Mouse (Mus musculus) mammary gland, adult 2 months (tissue): Measurements from ENCODE around the gene Cxcr6. TPM values are rescaled to one million over a fixed set of nuclear protein-coding genes. Genes with fewer than 3 reads are reported as not detected.

Experiments used
- polyA plus RNA-seq: library from polyadenylated mRNA; depleted of rRNA; stranded (reverse); fragments of >200 nt; gene quantifications from 2 replicates; pipeline ENCODE4 v1.2.3, GENCODE M21; 2012; ENCODE audit warnings: low replicate concordance; rRNA removed

The Cxcr6 gene
- polyA plus RNA-seq: 4.5 and 7.4 TPM in 2 replicates

GRCm38 (mm10) chr9:123806267-123806666 is at the start of gene Cxcr6:
TSS of gene Cxcr6 (plus strand) at chr9:123806475.

GRCm38 (mm10) chr9:123851713-123852448 is 45.6 kb downstream of the Cxcr6 start, which contains the start of gene Fyco1:
TSS of gene Fyco1 (minus strand) at chr9:123851899.

Other genes with a start within 250 kb of the Cxcr6 start
- not detected in 2 replicates for gene Slc6a20b, start 173.9 kb upstream of the Cxcr6 start, polyA plus RNA-seq
- 6.3 and 10.1 TPM in 2 replicates for gene Ccr9, start 128.0 kb upstream of the Cxcr6 start, polyA plus RNA-seq
- gene Slc6a20a, start 127.6 kb upstream of the Cxcr6 start, polyA plus RNA-seq: 1.0 and 1.6 TPM in 2 replicates
- 1.2 and 6.3 TPM in 2 replicates for gene Lztfl1, start 88.8 kb upstream of the Cxcr6 start, polyA plus RNA-seq
- gene Fyco1, start 45.4 kb downstream of the Cxcr6 start, polyA plus RNA-seq: 6.3 and 12.3 TPM in 2 replicates
- gene Xcr1, start 55.6 kb downstream of the Cxcr6 start, polyA plus RNA-seq: 2.5 and 4.7 TPM in 2 replicates
- 2.1 and 5.2 TPM in 2 replicates for gene Ccr1, start 162.2 kb downstream of the Cxcr6 start, polyA plus RNA-seq
- 0.26 and 0.33 TPM in 2 replicates for gene Ccr1l1, start 171.9 kb downstream of the Cxcr6 start, polyA plus RNA-seq
- 0.38 and 1.6 TPM in 2 replicates for gene Ccr3, start 215.5 kb downstream of the Cxcr6 start, polyA plus RNA-seq